Mouse (Mus musculus) splenic B cell, adult 2 months (primary cell): ENCODE data around the gene Pisd.
A peak's percentile ranks its signal among the peaks of the same experiment; 100 is the strongest.
"Not testable (repeated sequence)": the region's sequence is repeated elsewhere in the genome, so short reads cannot be mapped to it uniquely, and the experiment has no call there.

Source experiments
- DNase-seq: peaks from one replicate; pipeline ENCODE4 v3.0.0-alpha.2; 2011; ENCODE audit warnings: low read depth, low spot score
- H3K27me3 ChIP-seq: 2 replicates; pipeline ENCODE4 v1.6.1; 2012; ENCODE audit warnings: mild to moderate bottlenecking, low read length, moderate library complexity, mixed read lengths; ENCODE audit not compliant: control insufficient read depth, poor library complexity, insufficient read depth, severe bottlenecking
- H3K36me3 ChIP-seq: 2 replicates; pipeline ENCODE4 v1.6.1; 2012; ENCODE audit warnings: mild to moderate bottlenecking, low read length, moderate library complexity, mixed read lengths; ENCODE audit not compliant: control insufficient read depth, poor library complexity, insufficient read depth, severe bottlenecking

Gene Pisd

DNA sequence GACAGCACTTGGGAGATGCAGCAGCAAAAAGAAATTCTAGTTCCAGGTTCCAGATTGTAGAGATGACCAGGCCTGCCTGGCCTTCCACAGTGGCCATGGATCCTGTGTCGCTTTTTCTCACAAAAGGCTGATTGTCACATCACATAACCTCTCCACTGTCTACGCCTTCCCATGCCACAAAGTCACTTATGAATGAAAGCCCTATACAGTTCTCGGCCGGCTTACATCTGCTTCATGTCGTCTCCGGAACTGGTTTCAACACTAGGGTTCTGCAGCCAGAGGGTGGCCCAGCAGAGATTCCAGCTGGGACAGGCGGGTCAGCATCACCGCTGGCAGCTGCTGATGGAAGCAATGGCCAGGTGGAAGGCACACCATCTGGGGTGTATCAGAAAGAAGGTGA lies 56.6 kb downstream of the Pisd start:
- H3K36me3 ChIP-seq = no peaks in the 10 kb centered on the region; the same call in 1 of the 2 replicates
- no peak for DNase-seq
- no peaks in the 10 kb centered on the region for H3K27me3 ChIP-seq

DNA sequence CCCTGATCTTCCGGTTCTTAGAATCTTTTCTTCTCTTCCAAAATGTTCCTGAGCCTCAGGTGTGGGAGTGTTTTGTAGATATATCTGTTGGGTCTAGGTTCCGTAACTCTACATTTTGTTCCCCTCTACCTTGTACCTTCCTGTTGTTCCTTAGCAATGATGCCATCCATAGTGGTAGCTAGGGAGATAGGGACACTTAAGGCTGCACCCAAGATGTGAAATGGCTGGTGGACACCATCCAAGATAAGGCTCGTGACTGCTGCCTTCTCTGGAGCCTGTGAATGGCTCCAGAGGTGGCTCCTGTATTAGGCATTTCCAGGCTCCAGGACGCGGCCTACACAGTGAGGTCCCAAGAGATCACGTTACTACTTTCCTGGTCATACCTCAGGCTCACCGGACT lies 57.1 kb downstream of the Pisd start:
- Histone ChIP-seq H3K27me3 (no peaks in the 10 kb centered on the region), H3K36me3 (no peaks in the 10 kb centered on the region)
- DNase-seq = no peak

DNA sequence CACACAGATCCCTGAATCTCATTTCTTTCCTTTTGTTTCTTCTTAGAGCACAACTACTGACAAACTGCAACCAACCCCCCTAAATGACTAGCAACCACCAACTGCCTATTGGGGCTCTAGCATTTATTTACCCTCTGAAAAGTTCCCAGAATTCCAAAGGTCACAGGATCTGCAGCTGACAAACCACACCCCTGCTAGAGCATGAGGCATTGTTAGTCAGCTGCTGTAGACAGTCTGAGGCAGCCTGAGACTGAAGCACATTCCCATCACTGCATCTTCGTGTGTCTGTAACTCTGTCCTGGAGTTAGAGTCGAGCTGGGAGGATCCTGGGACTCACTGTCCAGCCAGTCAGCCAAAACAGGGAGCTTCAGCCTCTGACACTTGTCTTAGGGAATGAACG lies 60.0 kb downstream of the Pisd start:
- H3K27me3 ChIP-seq, H3K36me3 ChIP-seq, DNase-seq: not testable (repeated sequence)

DNA sequence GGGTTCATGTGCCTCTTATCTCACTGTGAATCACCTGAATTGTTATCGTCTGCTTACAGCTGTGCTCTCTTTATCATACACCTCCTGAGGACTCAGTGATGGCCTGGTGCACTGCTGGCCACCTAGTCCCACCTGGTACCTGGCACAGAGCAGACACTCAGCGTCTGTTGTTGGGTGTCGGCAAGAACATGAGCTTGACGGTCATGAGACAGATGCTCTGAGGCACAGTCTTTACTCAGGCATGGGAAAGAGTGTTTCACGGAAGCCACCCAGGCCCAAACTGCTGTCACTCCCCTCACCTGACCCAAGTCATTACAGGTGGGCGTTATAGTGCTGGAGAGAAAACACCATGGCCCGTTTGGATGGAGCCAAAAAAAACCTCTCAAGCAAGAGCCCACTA lies 61.5 kb downstream of the Pisd start:
- DNase-seq = no peak
- Histone ChIP-seq H3K36me3 (no peaks in the 10 kb centered on the region), H3K27me3 (no peaks in the 10 kb centered on the region)

DNA sequence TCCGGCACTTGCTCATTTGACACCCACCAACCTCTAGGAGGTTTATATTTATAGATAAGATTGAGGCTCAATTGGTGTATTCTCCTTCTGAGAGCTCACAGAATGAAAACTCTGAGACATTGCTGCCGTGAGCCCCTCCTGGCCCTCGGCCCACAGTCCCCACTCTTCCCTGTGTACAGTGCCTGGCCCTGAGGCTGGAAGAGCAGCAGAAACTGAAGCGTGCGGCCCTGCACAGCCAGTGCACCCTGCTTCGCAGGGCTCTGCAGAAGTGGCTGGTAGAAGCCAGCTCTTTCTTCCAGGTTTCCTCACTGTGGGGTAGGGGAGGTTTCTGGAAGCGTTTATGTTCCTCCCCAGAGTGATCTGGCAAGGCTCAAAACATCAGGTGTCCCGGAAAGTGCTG lies 62.7 kb downstream of the Pisd start:
- H3K36me3 ChIP-seq, DNase-seq: not testable (repeated sequence)

DNA sequence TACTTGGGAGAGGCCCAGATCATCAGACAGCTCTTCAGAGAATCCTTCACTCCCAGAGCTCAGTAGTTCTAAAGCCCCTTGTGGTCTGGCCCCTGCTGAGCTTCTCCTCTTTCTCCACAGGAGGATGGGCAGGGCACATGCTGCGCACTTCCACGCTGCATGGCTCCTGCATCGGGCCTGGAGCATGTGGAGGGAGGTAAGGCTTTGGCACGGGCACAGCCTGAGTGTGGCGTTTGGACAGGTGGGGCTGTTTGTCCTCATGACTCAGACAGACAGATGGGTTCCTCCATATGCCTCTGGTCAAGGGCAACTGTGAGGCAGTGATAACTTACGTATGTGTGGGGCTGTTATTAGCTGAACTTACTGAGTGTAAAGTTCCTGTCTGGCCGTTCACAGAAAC lies 63.2 kb downstream of the Pisd start:
- H3K36me3 ChIP-seq = no peaks in the 10 kb centered on the region
- no peak for DNase-seq
- H3K27me3 ChIP-seq = no peaks in the 10 kb centered on the region

More for the DNA sequence above, 62.7 kb downstream of the Pisd start:
- H3K27me3 ChIP-seq = not testable (repeated sequence)

DNA sequence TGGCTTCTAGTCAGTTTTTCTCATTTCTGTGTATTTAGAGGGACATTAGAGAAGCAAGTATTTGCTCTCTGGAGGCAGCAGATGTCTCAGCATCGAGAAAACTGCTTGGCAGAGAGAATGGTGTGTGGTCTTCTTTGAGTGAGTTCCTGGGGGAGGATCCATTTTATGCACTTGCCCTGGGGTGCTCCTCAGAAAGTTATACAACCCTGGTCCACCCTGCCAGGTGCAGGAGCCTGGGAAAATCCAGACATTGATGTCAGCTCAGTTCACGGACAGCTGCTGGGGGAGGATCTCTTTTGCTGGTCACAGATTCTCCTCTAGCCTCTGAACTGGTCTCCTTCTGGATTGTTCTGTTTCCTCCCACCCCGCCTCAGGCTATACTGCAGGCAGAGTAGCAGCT lies 64.1 kb downstream of the Pisd start:
- no peaks in the 10 kb centered on the region for H3K36me3 ChIP-seq
- no peaks in the 10 kb centered on the region for H3K27me3 ChIP-seq
- DNase-seq = no peak

DNA sequence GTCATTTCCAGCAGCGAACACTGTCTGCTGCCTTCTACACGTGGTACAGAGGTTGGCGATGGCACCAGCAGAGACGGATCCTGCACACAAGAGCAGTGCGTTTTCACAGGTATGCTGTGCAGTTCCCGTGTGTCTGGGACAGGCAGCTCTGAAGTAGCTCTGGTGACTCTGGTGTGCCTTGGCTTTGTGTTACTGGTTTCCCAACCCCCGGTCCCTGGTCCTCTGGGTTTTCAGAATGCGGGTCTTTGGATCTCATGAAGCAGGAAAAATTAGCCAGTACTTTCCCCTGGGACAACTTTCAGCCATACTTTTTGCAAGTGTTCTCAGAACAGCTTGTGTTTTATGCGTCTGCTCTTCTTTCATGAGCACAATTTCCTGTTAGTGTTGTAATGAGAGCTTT lies 65.0 kb downstream of the Pisd start:
- no peak for DNase-seq
- H3K36me3 ChIP-seq = no peaks in the 10 kb centered on the region
- H3K27me3 ChIP-seq = no peaks in the 10 kb centered on the region

DNA sequence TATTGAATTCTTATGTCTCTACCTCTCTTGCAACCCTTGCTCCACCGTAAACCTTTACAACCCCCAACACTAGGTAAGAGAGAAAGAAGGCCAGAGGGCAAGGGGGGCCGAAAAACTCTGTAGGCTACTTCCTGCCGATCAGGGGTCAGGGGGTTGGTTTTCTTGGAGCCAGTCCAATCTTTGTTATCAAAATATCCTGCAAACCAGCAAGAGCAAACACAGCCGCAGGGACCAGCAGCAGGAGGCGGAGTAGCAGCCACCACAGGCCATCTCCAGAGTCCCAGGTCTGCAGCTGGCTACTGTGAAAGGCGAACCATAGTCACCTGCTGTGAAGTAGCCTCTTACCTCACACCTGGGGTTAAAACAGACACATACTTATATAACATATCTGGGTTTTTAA lies 66.5 kb downstream of the Pisd start:
- Histone ChIP-seq H3K36me3 (no peaks in the 10 kb centered on the region), H3K27me3 (no peaks in the 10 kb centered on the region)
- no peak for DNase-seq

DNA sequence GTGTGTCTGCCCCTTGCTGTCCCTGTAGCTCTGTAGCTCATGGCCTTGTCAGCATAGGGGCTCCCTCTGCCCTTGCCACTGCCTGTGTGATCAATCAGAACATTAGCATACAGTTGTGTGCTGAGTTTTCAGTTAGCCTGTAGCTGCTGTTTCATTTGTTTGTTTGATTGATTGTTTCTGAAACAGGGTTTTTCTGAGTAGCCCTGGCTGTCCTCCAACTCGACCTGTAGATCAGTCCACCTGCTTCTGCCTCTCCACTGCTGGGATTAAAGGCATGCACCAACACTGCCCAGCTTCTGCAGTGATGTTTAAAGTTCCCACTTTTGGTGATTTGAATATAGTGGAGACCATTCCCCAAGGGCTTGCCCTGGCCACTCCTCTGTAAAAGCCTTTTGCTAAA lies 67.7 kb downstream of the Pisd start:
- no peak for DNase-seq
- Histone ChIP-seq H3K36me3 (no peaks in the 10 kb centered on the region), H3K27me3 (no peaks in the 10 kb centered on the region)

DNA sequence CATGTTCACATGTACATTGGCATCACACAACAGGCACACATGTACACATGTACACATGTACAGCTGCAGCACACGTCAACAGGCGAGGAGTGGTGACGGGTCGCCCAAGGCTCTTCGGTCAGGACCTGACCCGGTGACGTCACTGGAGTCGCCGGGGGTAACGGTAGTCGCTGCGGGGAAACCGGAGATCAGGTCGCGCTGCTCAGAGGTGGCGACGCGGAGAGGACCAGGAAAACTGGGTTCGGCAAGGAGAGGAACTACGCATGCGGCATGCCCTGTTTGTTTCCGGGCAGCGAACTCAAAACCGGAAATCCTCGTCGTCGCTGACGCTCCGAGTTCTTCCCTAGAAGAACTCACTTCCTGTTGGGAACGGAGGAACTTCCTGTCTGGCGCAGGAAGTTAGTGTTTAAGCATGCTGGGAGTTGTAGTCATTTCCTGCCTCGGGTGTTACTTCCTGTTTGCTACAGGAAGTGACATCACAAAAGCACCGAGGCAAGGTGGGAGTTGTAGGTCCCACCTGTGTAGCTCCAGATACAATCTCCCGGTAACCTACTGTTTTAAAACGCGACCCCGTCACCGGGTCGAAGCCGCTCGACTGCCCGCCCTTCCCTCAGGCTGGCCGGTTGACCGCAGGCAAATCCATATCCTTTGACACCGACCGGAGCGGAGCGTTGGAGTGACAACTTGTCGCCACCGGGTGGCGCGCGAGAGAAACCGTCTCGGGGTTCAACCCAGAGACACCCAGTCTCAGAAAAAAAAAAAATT lies 71.6 kb downstream of the Pisd start:
- no peaks in the 10 kb centered on the region for H3K36me3 ChIP-seq
- DNase-seq = peak; percentile 98
- H3K27me3 ChIP-seq = no peaks in the 10 kb centered on the region

DNA sequence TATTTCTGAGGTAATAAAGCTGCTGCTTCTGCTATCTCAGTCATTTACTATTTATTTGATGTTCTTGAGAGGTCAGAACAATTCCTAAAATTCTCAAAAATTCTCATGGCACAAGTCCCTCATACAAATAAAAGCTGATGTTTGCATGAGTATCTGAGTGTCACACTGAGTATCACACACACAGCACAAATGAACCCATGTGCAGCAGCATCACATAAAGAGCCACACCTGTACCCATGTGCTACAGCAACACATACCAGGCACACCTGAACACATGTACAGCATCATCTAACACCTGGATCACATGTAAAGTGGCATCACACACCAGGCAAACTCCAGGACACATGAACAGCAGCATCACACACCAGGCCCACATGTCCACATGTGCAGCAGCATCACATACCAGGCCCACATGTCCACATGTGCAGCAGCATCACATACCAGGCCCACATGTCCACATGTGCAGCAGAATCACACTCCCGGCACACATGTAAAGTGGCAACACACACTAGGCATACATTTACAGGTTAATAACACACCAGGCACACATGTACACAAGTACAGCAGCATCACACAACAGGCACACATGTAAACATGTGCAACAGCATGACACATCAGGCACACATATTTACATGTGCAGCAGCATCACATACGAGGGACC lies 72.3 kb downstream of the Pisd start:
- Histone ChIP-seq H3K27me3 (no peaks in the 10 kb centered on the region; the same call in 1 of the 2 replicates), H3K36me3 (no peaks in the 10 kb centered on the region)
- DNase-seq = no peak

DNA sequence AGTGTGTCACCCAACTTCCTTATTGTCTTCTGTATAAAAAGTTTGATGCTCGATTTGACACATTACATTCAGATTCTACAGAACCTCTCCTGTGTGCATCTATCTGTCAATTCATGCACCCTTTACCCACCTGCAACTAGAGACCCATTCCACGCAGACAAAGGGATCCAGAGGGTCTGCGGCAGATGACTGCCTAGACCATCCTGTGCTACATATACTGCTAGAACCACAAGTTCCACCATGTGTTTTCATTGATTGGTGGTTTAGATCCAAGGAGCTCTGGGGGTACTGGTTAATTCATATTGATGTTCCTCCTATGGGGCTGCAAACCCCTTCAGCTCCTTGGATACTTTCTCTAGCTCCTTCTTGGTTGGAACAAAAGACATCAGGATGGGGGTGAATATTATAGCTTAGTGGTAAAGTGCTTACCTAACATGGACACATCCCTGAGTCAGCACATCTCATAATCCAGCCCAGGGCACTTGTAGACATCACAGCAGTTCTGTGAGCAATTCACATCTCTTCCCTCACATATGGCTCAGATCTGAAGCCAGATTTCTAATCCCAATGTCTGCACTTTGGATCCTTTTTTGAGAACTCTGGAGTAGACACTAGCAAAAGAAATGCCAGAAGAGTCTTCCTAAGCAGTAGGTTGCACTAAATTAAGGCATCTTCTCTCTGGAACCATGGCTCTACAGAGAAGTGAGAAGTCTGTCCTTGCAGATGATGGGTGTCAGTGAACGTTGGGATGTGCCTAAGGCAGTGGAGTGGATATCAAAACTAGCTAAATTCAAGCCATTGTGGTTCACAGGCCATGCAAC lies 73.0 kb downstream of the Pisd start:
- peak; percentile 17 for DNase-seq
- Histone ChIP-seq H3K36me3 (no peaks in the 10 kb centered on the region), H3K27me3 (no peaks in the 10 kb centered on the region; the same call in 1 of the 2 replicates)

DNA sequence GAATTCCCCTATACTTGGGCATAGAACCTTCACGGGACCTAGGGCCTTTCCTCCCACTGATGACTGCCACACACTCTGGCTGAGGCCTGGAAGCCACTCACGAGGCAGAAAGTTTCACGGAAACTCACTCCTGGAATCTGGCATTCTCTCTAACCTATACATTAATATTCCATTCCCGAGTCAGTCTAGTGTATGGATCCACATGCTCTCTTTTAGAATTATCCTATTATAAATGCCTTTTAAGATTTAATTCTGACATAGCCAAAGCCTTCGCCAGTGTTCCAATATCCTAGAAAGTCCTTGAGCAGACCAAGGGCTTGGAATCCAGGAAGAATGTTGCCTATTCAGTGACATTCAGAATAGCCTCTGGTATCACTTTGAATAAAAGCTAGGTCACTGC lies 74.0 kb downstream of the Pisd start:
- DNase-seq = no peak
- no peaks in the 10 kb centered on the region for H3K36me3 ChIP-seq
- no peaks in the 10 kb centered on the region; the same call in 1 of the 2 replicates for H3K27me3 ChIP-seq

DNA sequence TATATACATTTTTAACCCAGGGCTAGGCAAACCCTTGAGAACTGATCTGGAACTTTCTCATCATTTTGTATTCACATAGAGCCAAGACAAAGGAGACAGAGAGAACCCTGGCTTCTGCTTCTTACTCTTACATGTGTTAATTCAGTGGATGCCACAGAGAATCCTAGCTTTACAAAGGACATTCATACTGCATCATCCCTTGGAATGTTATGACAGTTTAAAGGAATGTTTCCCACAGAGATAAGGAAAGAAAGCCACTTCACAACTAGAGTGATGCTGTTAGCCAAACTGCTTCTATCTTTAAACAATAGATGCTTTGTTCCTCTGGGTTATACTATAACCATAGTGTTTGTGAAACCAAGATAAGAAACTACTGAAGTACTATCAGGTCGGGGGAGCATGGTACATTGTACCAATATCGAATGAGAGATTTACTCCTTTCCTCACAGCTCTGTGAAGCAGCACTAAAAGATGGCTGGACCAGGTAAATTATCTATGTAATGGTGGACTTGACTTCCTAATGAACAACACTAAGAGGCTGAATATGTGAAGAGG lies 79.1 kb downstream of the Pisd start:
- H3K27me3 ChIP-seq = no peaks in the 10 kb centered on the region; the same call in 1 of the 2 replicates
- no peaks in the 10 kb centered on the region for H3K36me3 ChIP-seq
- DNase-seq = no peak
